Mouse (Mus musculus) kidney, postnatal 25 days (tissue): ENCODE measurements around the gene E2f4.
A peak's percentile ranks its signal among the peaks of the same experiment; 100 is the strongest.

Source experiments
- DNase-seq, 2 experiments: peaks; one replicate each; pipeline ENCODE4 v3.0.0; 2021; ENCODE audit warnings: mixed read lengths in 2 of 2

Gene E2f4

DNA sequence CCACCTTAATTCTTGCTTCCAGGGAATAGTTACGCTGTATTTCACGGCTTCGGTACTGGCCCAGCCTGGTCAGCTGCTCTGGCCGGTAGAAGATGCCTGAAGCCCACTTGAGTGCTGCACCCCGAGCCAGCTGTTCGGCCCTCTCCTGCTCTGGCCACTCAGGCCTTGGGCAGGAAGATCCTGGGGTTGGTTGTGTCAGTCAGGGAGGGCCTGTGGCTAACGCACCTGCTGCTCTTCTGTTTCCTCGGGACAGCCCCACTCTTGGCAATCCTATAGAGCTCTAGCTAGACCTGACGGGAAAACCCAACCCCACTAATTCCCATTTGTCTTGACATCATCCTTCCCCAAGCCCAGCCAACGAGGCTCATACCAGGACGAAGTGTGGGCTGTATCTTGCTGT is 2.2 kb upstream of the E2f4 start:
- no peak for DNase-seq

DNA sequence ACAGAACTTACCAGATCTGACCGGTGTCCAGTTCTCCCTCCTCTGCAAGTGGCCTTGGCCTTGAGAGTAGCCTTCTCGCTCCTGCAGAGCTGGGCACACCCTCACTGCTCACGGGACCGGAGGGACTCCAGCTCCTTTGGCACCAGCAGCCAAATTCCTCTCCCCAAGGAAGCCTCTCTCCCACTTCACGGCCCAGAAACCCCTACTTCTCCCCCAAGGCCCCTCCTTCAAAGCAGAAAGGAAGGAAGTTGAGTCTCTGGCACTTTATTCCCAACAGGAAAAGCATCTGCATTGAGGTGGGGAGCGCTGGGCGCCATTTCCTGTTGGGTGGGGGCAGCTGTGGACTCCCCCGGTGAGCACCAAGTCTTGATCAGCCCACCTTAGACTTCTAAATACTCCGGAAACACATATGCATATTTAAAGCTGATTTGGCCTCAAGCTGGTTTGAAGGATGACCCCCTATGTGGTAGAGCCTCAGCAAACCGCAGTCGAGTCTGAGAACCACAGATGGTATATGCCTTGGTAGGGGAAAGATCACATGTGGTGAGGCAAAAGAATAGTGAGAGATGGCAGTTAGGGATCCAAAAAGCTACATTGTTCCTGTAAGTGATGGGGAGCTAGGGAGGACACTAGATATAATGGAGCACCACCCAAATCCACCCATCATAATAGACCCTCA is 1.4 kb upstream of the E2f4 start, which contains the start of gene Exoc3l:
TSS of gene Exoc3l (minus strand) at position 207 of the 679 bp plus-strand sequence.
- DNase-seq = peak; percentile 35 to 72

DNA sequence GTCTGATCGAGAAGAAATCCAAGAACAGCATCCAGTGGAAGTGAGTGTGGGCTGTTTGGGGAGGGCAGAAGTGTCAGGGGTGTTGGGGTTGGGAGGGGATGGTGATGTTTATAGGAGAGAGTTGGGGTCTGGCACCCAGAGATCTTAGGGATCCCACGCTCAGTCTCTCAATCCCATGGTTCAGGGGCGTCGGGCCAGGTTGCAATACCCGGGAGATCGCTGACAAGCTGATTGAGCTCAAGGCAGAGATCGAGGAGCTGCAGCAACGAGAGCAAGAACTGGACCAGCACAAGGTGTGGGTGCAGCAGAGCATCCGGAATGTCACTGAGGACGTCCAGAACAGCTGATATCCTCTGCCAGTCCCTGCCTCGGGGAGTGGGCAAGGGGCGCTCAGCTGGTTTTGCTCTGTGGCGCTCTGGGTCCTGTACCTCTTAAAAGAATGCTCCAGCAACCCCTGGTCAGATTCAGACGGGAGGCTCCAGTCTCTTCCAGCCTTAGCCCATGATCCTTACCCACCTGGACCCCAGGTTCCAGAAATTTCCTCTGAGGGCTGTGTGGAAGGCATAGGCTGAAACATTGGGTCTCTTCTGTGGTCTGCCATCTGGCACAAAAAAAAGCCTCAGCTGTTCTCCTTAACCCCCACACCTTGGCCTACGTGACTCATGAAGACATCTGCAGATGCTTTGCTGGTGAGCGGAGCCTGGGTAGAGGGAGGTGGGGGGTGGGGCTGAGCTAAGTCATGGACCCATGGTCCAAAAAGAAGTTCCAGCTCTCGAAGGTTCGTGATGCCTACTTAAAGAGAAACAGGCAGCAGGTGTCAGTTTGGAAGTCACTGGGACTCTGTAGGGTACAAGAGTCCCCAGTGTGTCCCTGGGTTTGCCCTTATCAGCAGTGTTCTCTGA is 1.1 kb downstream of the E2f4 start:
- peak in 1 of 2 experiments; percentile 33 for DNase-seq

- DNase-seq = peak in 1 of 2 experiments; percentile 46
Measured at GRCm38 (mm10) chr8:105299962-105300361, 2.5 kb downstream of the E2f4 start.

DNA sequence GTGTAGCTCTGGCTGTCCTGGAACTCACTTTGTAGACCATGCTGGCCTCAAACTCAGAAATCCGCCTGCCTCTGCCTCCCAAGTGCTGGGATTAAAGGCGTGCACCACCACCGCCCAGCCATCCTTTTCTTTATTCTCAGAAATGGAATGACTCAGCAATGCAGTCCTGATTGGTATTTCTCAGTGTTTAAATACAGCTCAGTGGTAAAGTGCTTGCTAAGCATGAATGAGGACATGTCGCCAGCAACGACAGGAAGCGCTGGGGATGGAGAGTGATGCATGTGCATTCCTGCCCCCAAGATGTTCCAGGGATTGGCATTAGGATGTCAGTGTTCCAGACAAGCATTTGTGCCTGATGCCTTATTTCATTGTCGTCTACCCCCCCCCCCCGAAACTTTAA is 5.9 kb downstream of the E2f4 start:
- no peak for DNase-seq

DNA sequence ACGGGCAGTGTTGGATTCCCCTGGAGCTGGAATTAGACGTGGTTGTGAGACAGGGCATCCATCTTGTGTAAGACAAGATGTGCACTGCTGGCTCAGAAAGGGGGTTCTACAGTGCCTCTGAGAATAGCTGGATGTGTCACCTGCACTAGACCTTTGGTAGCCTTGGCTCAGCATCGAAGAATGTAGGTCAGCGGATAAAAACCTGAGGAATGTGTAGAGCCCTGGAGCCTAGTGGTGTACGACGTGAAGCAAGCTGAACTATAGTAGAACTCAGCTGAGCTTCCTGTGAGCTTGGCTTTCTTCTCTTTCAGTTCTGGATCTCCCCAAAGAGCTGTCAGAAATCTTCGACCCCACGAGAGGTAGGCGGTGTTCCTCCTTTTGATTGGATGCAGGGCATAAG is 6.4 kb downstream of the E2f4 start:
- no peak for DNase-seq

- DNase-seq = peak in 1 of 2 experiments; percentile 36
Measured at GRCm38 (mm10) chr8:105304325-105305210, 7.1 kb downstream of the E2f4 start.

- peak; percentile 87 to 95 for DNase-seq
Measured at GRCm38 (mm10) chr8:105305211-105306145, 8.0 kb downstream of the E2f4 start, which contains the start of gene Elmo3. Gene Elmo3 (plus strand): TSS chr8:105305601.

DNA sequence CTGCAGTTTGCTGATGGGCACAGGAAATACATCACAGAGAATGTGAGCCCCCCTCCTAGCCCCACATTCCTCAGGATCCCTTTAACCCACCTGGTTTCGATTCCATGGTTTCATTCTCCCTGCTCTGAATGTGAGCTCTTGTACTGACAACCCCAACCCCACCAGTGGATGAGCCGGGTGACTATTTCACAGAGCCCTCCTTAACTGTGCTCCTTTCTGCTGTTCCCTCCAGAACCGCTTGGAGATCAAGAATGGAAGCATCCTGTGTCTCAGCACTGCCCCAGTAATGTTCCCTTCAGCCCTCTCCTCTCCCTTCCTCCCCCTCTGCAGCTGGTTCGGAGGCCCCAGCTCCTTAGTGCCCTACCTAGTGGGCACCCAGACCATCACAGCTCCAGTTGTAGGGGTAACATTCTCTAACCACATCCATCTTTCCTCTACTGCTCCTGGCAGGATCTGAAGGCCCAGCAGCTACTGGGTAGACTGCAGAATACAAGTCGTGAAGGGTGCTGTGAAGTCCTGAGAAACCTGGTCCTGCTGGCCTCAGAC is 8.8 kb downstream of the E2f4 start:
- no peak for DNase-seq

- DNase-seq = peak in 1 of 2 experiments; percentile 51
Measured at GRCm38 (mm10) chr8:105307670-105308069, 10.2 kb downstream of the E2f4 start.

- DNase-seq = no peak
Measured at GRCm38 (mm10) chr8:105308428-105308827, 11.0 kb downstream of the E2f4 start.

DNA sequence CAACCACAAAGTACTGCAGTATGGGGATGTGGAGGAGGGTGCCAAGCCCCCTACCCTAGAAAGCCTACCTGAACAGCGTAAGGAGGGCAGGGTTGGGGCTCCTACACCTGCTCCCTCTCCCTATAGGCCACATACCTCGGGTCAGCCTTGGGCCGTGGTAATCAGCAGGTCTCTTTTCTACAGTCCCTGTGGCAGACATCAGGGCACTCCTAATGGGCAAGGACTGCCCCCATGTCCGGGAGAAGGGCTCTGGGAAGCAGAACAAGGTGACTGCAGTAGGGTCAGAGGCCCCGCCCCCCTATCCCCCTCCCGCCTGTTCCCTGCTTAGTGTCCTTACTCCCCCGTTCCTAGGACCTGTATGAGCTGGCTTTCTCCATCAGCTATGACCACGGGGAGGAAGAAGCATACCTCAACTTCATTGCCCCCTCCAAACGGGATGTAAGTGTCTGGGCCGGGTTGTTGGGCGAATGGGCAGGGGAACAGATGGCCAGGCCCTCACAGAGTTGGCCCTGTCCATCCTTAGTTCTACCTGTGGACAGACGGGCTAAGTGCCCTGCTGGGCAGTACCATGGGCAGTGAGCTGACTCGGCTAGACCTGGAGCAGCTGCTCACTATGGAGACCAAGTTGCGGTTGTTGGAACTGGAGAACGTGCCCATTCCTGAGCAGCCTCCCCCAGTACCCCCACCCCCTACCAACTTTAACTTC is 11.8 kb downstream of the E2f4 start:
- DNase-seq = no peak

DNA sequence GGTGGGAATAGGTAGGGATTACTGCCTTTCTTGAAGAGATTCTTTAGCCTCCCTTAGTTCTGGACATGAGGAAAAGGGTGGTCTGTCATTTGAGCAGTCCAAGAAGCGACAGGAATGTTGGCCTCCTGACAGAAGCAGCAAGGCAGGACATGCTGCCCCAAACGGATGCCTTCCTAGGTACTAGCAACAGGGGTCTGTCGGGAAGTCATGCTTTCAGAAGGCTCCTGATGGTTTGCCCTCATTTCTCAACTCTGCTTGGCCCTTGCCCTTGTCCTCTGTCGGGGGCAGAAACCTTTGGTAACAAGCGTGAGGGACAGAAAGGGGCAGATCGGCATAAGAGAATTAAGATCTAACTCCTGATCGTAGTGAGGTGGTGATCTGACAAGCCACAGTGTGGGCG is 12.7 kb downstream of the E2f4 start:
- DNase-seq = no peak

GRCm38 (mm10) chr8:105311718-105312117 is 14.3 kb downstream of the E2f4 start:
- no peak for DNase-seq

DNA sequence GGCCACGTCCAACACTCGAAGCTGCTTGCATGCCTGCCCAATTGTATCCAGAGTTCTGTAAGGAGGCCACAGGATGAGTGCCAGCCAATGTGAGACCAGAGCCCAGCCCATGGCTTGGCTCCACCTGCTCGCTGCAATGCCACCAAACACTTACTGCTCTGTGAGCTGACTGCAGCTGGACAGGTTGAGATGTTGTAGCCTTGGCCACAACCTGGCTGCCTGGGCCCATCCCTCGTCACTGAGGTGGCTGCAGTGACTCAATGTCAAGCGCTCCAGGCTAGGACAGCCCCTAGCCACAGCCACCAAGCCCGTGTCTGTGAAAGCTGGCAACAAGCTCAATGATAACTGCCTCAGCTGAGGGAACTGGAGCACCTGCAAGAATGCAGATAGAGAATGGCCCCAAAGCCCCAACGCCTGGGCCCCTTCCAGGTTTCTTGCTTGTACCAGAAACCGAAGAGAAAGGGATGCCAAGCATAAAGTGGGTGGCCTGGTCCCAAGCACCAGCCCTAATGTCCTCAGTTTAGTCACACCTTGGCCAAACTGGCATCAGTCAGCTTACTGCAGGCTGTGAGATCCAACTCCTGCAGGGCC is 15.5 kb downstream of the E2f4 start:
- DNase-seq = no peak

DNA sequence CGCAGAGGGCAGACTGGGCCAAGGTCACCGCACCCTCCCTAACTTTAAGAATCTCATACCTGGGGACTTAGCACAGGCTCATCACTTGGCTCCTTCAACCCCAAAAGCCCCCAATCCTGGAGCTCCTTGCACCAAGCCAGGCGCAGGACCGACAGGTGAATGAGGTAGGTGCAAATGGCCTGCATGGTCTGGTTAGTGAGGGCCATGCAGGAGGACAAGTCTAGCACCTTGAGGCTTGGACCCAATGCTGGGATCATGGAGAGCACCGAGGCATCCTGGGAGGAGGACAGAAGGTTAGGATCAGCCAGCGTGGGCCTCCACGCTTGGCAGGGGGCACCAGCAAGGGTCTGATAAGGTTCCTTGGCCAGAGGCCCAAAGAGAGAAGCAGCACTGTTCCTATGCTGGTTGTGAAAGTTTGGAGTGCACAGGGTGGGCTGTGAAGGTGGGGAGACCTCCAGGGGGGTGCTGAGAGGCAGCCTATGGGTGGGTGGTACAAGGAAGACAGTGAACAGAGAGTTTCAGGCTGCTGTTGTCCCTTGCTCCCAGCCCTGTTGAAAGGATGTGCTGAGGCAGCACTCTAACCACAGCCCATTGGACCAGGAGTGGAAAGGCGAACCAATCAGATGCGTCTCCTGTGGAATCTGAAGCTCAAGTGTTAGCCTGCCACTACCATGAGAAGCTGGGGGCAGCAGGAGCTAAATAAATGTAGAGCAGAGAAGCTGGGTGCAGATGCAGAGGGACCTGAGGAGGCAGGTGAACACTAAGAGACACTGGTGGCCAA is 16.3 kb downstream of the E2f4 start:
- DNase-seq = no peak

GRCm38 (mm10) chr8:105315073-105315769 is 17.8 kb downstream of the E2f4 start:
- no peak for DNase-seq

GRCm38 (mm10) chr8:105317941-105318340 is 20.5 kb downstream of the E2f4 start:
- DNase-seq = no peak
